Mouse (Mus musculus) heart, postnatal 14 days (tissue): ENCODE measurements around the gene Ankrd45. TPM values are rescaled to one million over a fixed set of nuclear protein-coding genes. Genes with fewer than 3 reads are reported as not detected.
"Not testable (repeated sequence)": the region's sequence is repeated elsewhere in the genome, so short reads cannot be mapped to it uniquely, and the experiment has no call there.

Experiments used
- DNase-seq, 2 experiments: peaks; one replicate each; pipeline ENCODE4 v3.0.0; 2021 to 2022
- intact Hi-C: fragments of 180-260 bp; cut with DNase I; formaldehyde crosslinking; loops from one replicate; pipeline ENCODE4 v1.15.1; 2025
- total RNA-seq, 2 experiments: library from RNA; stranded (reverse); gene quantifications; 2 replicates each; pipeline ENCODE4 v1.2.3; 2021

Ankrd45 gene
- total RNA-seq, 2 experiments from 2014 or later: 2.2 to 3.1 TPM

GRCm38 (mm10) chr1:161182386-161182785 is 39.9 kb downstream of the Ankrd45 start:
- DNase-seq: no peak
- intact Hi-C loops: no loop called here

- intact Hi-C loops: no loop called here
- DNase-seq: no peak
Observed at GRCm38 (mm10) chr1:161183677-161184076, 41.2 kb downstream of the Ankrd45 start.

- intact Hi-C loops: no loop called here
- DNase-seq: no peak
Observed at GRCm38 (mm10) chr1:161185431-161185830, 42.9 kb downstream of the Ankrd45 start.

- intact Hi-C loops: loop anchor here (10.0 kb wide), 3 partner anchors 116 to 446 kb away; partner anchors contain the start of genes Cenpl, Dars2 and Serpinc1
Observed at GRCm38 (mm10) chr1:161190253-161190910, 47.9 kb downstream of the Ankrd45 start.

GRCm38 (mm10) chr1:161195541-161196351 is 53.3 kb downstream of the Ankrd45 start:
- DNase-seq: peak; percentile 73 to 86
- intact Hi-C loops: loop anchor here (5.0 to 10.0 kb wide), 4 partner anchors 92 to 451 kb away; partner anchors contain the start of genes Cenpl, Dars2 and Serpinc1

More at GRCm38 (mm10) chr1:161190253-161190910, 47.9 kb downstream of the Ankrd45 start:
- no peak for DNase-seq

GRCm38 (mm10) chr1:161196364-161196763 is 53.9 kb downstream of the Ankrd45 start:
- not testable (repeated sequence) for DNase-seq
- intact Hi-C loops: loop anchor here (5.0 to 10.0 kb wide), 4 partner anchors 91 to 452 kb away; partner anchors contain the start of genes Cenpl, Dars2 and Serpinc1

- intact Hi-C loops: loop anchor here (5.0 to 10.0 kb wide), 4 partner anchors 87 to 455 kb away; partner anchors contain the start of genes Cenpl, Dars2 and Serpinc1
- DNase-seq: no peak
Observed at GRCm38 (mm10) chr1:161199856-161200255, 57.4 kb downstream of the Ankrd45 start.

- peak in 1 of 2 experiments; percentile 27 for DNase-seq
Observed at GRCm38 (mm10) chr1:161214465-161214864, 72.0 kb downstream of the Ankrd45 start.

GRCm38 (mm10) chr1:161219816-161220215 is 77.3 kb downstream of the Ankrd45 start:
- intact Hi-C loops: no loop called here
- DNase-seq: no peak

More at GRCm38 (mm10) chr1:161214465-161214864, 72.0 kb downstream of the Ankrd45 start:
- intact Hi-C loops: loop anchor here (1.0 to 5.0 kb wide), 2 partner anchors 72 to 523 kb away; no protein-coding TSS in a partner anchor

Other genes starting within 250 kb of the Ankrd45 start
- 10 to 100 TPM; 48.0 to 48.5 TPM for gene Rc3h1, start 236.3 kb upstream of the Ankrd45 start, total RNA-seq
- gene Serpinc1, start 164.1 kb upstream of the Ankrd45 start, total RNA-seq: under 1 TPM; 0.31 to 0.41 TPM
- gene Zbtb37, start 107.8 kb upstream of the Ankrd45 start, total RNA-seq: 10 to 100 TPM; 12.8 to 15.8 TPM
- gene Dars2, start 72.0 kb upstream of the Ankrd45 start, total RNA-seq: 10 to 100 TPM; 17.4 to 17.6 TPM
- 1 to 10 TPM; 1.9 to 2.2 TPM for gene Cenpl, start 72.0 kb upstream of the Ankrd45 start, total RNA-seq
- 10 to 100 TPM; 11.4 to 12.4 TPM for gene Klhl20, start 11.2 kb upstream of the Ankrd45 start, total RNA-seq
- gene Tex50, start 16.6 kb downstream of the Ankrd45 start, total RNA-seq: not detected
- gene Prdx6, start 108.5 kb downstream of the Ankrd45 start, total RNA-seq: 100 to 1,000 TPM; 208 to 228 TPM